Mouse (Mus musculus): ENCODE results near the gene Ifnar1. TPM values are rescaled to one million over a fixed set of nuclear protein-coding genes. Genes with fewer than 3 reads are reported as not detected.

The Ifnar1 gene
- polyA plus RNA-seq, 1 experiment from 2014 or later = 32.6 TPM

GRCm38 (mm10) chr16:91543619-91544018 lies 58.6 kb downstream of the Ifnar1 start:
- Histone ChIP-seq H3K27ac (ENCODE audit: low read depth, low read length) (no peak overlapping the region), H3K4me1 (replicated peaks; ENCODE audit: control insufficient read depth, insufficient read depth, low read length) (peaks cover 39% of the 10 kb centered on the region), H3K9ac (ENCODE audit: low read depth, low read length) (no peak overlapping the region), H3K27me3 (replicated peaks; ENCODE audit: control insufficient read depth, insufficient read depth, low read length) (no peaks in the 10 kb centered on the region), H3K9me3 (ENCODE audit: control insufficient read depth, low read length) (no peaks in the 10 kb centered on the region), H3K4me2 (no peak overlapping the region), H3K36me3 (ENCODE audit: control insufficient read depth, insufficient read depth, low read length) (no peaks in the 10 kb centered on the region), H3K4me3 (ENCODE audit: low read depth, low read length) (no peak overlapping the region)
- 91% methylated on average over 1 of the region's 1 CpGs for WGBS
- ATAC-seq (replicated peaks; ENCODE audit: low FRiP score) (no peak), DNase-seq (ENCODE audit: low spot score) (no peak)

GRCm38 (mm10) chr16:91545597-91546281 lies 60.7 kb downstream of the Ifnar1 start:
- 34% methylated on average over 10 of the region's 10 CpGs for WGBS
- H3K4me1 ChIP-seq (replicated peaks; ENCODE audit: control insufficient read depth, insufficient read depth, low read length) = peaks cover 52% of the 10 kb centered on the region
- no peaks in the 10 kb centered on the region for H3K36me3 ChIP-seq (ENCODE audit: control insufficient read depth, insufficient read depth, low read length)
- H3K9me3 ChIP-seq (ENCODE audit: control insufficient read depth, low read length) = no peaks in the 10 kb centered on the region
- no peak overlapping the region for H3K4me3 ChIP-seq (ENCODE audit: low read depth, low read length)
- H3K9ac ChIP-seq (ENCODE audit: low read depth, low read length) = 0 out of 2 replicates have a peak overlapping the region, but pooled peaks have one; percentile 17
- peak overlapping the region; percentile 84 for H3K27ac ChIP-seq (ENCODE audit: low read depth, low read length)
- ATAC-seq (replicated peaks; ENCODE audit: low FRiP score) (peak; percentile 77), DNase-seq (ENCODE audit: low spot score) (peak; percentile 67)
- peak overlapping the region; percentile 99 for H3K4me2 ChIP-seq
- H3K27me3 ChIP-seq (replicated peaks; ENCODE audit: control insufficient read depth, insufficient read depth, low read length) = no peaks in the 10 kb centered on the region

GRCm38 (mm10) chr16:91546391-91546835 lies 61.4 kb downstream of the Ifnar1 start:
- Histone ChIP-seq H3K36me3 (ENCODE audit: control insufficient read depth, insufficient read depth, low read length) (no peaks in the 10 kb centered on the region), H3K9ac (ENCODE audit: low read depth, low read length) (peak overlapping the region; percentile 92), H3K9me3 (ENCODE audit: control insufficient read depth, low read length) (no peaks in the 10 kb centered on the region), H3K4me3 (ENCODE audit: low read depth, low read length) (peak overlapping the region; percentile 92), H3K4me2 (peak overlapping the region; percentile 99), H3K27me3 (replicated peaks; ENCODE audit: control insufficient read depth, insufficient read depth, low read length) (no peaks in the 10 kb centered on the region), H3K27ac (ENCODE audit: low read depth, low read length) (peak overlapping the region; percentile 84), H3K4me1 (replicated peaks; ENCODE audit: control insufficient read depth, insufficient read depth, low read length) (peaks cover 56% of the 10 kb centered on the region)
- 6% methylated on average over 14 of the region's 14 CpGs for WGBS
- DNase-seq (ENCODE audit: low spot score) (no peak), ATAC-seq (replicated peaks; ENCODE audit: low FRiP score) (peak; percentile 19; the same call in 1 of the 2 replicates)

GRCm38 (mm10) chr16:91546836-91547741 lies 62.1 kb downstream of the Ifnar1 start, which contains the start of gene Ifngr2:
TSS of gene Ifngr2 (plus strand) at chr16:91547072.
- Histone ChIP-seq H3K4me2 (peak within 1 kb of the TSS; percentile 99), H3K4me1 (replicated peaks; ENCODE audit: control insufficient read depth, insufficient read depth, low read length) (peaks cover 56% of the 10 kb centered on the region), H3K36me3 (ENCODE audit: control insufficient read depth, insufficient read depth, low read length) (no peaks in the 10 kb centered on the region), H3K27me3 (replicated peaks; ENCODE audit: control insufficient read depth, insufficient read depth, low read length) (no peaks in the 10 kb centered on the region), H3K4me3 (ENCODE audit: low read depth, low read length) (peak within 1 kb of the TSS; percentile 92), H3K9ac (ENCODE audit: low read depth, low read length) (peak within 1 kb of the TSS; percentile 92), H3K9me3 (ENCODE audit: control insufficient read depth, low read length) (no peaks in the 10 kb centered on the region), H3K27ac (ENCODE audit: low read depth, low read length) (peak within 1 kb of the TSS; percentile 84)
- DNase-seq (ENCODE audit: low spot score) (peak; percentile 79), ATAC-seq (replicated peaks; ENCODE audit: low FRiP score) (peak; percentile 70)
- 1% methylated on average over 58 of the region's 74 CpGs for WGBS

- Histone ChIP-seq H3K4me2 (peak overlapping the region; percentile 99), H3K27me3 (replicated peaks; ENCODE audit: control insufficient read depth, insufficient read depth, low read length) (no peaks in the 10 kb centered on the region), H3K27ac (ENCODE audit: low read depth, low read length) (no peak overlapping the region), H3K4me1 (replicated peaks; ENCODE audit: control insufficient read depth, insufficient read depth, low read length) (peaks cover 61% of the 10 kb centered on the region), H3K9me3 (ENCODE audit: control insufficient read depth, low read length) (no peaks in the 10 kb centered on the region), H3K9ac (ENCODE audit: low read depth, low read length) (no peak overlapping the region; the same call in 1 of the 2 replicates), H3K36me3 (ENCODE audit: control insufficient read depth, insufficient read depth, low read length) (no peaks in the 10 kb centered on the region), H3K4me3 (ENCODE audit: low read depth, low read length) (peak overlapping the region; percentile 92)
- WGBS = 44% methylated on average over 5 of the region's 5 CpGs
- ATAC-seq (replicated peaks; ENCODE audit: low FRiP score) (no peak), DNase-seq (ENCODE audit: low spot score) (no peak)
Observed at GRCm38 (mm10) chr16:91547974-91548373, 62.9 kb downstream of the Ifnar1 start.

- Histone ChIP-seq H3K9me3 (ENCODE audit: control insufficient read depth, low read length) (no peaks in the 10 kb centered on the region), H3K36me3 (ENCODE audit: control insufficient read depth, insufficient read depth, low read length) (no peaks in the 10 kb centered on the region), H3K4me1 (replicated peaks; ENCODE audit: control insufficient read depth, insufficient read depth, low read length) (peaks cover 62% of the 10 kb centered on the region), H3K27me3 (replicated peaks; ENCODE audit: control insufficient read depth, insufficient read depth, low read length) (no peaks in the 10 kb centered on the region), H3K27ac (ENCODE audit: low read depth, low read length) (0 out of 2 replicates have a peak overlapping the region, but pooled peaks have one; percentile 1), H3K9ac (ENCODE audit: low read depth, low read length) (peak overlapping the region; percentile 11), H3K4me2 (peak overlapping the region; percentile 99), H3K4me3 (ENCODE audit: low read depth, low read length) (peak overlapping the region; percentile 2; the same call in 1 of the 2 replicates)
- no peak for DNase-seq (ENCODE audit: low spot score)
- no peak for ATAC-seq (replicated peaks; ENCODE audit: low FRiP score)
- 34% methylated on average over 5 of the region's 5 CpGs for WGBS
Observed at GRCm38 (mm10) chr16:91548586-91548985, 63.5 kb downstream of the Ifnar1 start.

GRCm38 (mm10) chr16:91548996-91549395 lies 64.0 kb downstream of the Ifnar1 start:
- Histone ChIP-seq H3K9me3 (ENCODE audit: control insufficient read depth, low read length) (no peaks in the 10 kb centered on the region), H3K36me3 (ENCODE audit: control insufficient read depth, insufficient read depth, low read length) (no peaks in the 10 kb centered on the region), H3K4me3 (ENCODE audit: low read depth, low read length) (peak overlapping the region; percentile 2; the same call in 1 of the 2 replicates), H3K9ac (ENCODE audit: low read depth, low read length) (peak overlapping the region; percentile 11), H3K27me3 (replicated peaks; ENCODE audit: control insufficient read depth, insufficient read depth, low read length) (no peaks in the 10 kb centered on the region), H3K27ac (ENCODE audit: low read depth, low read length) (peak overlapping the region; percentile 1; the same call in 1 of the 2 replicates), H3K4me2 (peak overlapping the region; percentile 99), H3K4me1 (replicated peaks; ENCODE audit: control insufficient read depth, insufficient read depth, low read length) (peaks cover 65% of the 10 kb centered on the region)
- ATAC-seq (replicated peaks; ENCODE audit: low FRiP score) = no peak
- no peak for DNase-seq (ENCODE audit: low spot score)
- WGBS = 66% methylated on average over 2 of the region's 2 CpGs

GRCm38 (mm10) chr16:91549616-91550015 lies 64.6 kb downstream of the Ifnar1 start:
- DNase-seq (ENCODE audit: low spot score) = no peak
- H3K9me3 ChIP-seq (ENCODE audit: control insufficient read depth, low read length) = no peaks in the 10 kb centered on the region
- no peak overlapping the region for H3K4me3 ChIP-seq (ENCODE audit: low read depth, low read length)
- H3K27ac ChIP-seq (ENCODE audit: low read depth, low read length) = no peak overlapping the region
- H3K4me2 ChIP-seq = no peak overlapping the region; the same call in 1 of the 2 replicates
- no peaks in the 10 kb centered on the region for H3K27me3 ChIP-seq (replicated peaks; ENCODE audit: control insufficient read depth, insufficient read depth, low read length)
- H3K36me3 ChIP-seq (ENCODE audit: control insufficient read depth, insufficient read depth, low read length) = no peaks in the 10 kb centered on the region
- ATAC-seq (replicated peaks; ENCODE audit: low FRiP score) = no peak
- peaks cover 69% of the 10 kb centered on the region for H3K4me1 ChIP-seq (replicated peaks; ENCODE audit: control insufficient read depth, insufficient read depth, low read length)
- H3K9ac ChIP-seq (ENCODE audit: low read depth, low read length) = no peak overlapping the region
- WGBS = 76% methylated on average over 5 of the region's 5 CpGs
